Mouse (Mus musculus) urinary bladder, adult 18-20 months (tissue): ENCODE results near the gene Gm4767.
"Not testable (repeated sequence)": the region's sequence is repeated elsewhere in the genome, so short reads cannot be mapped to it uniquely, and the experiment has no call there.

ENCODE experiments used
- DNase-seq, 2 experiments: peaks; one replicate each; pipeline ENCODE4 v3.0.0; 2022; ENCODE audit warnings: low spot score in 2 of 2, mixed read lengths in 2 of 2

The Gm4767 gene

GRCm38 (mm10) chr10:81811899-81812298 lies at the start of gene Gm4767:
Gm4767 (plus strand) TSS chr10:81812186.
- DNase-seq = not testable (repeated sequence)

- not testable (repeated sequence) for DNase-seq
Observed at GRCm38 (mm10) chr10:81770506-81771403, 41.2 kb upstream of the Gm4767 start, which contains the start of gene Gm3055. Gm3055 (minus strand) TSS chr10:81771161.

GRCm38 (mm10) chr10:81771404-81771777 lies 40.6 kb upstream of the Gm4767 start:
- DNase-seq = not testable (repeated sequence)

- not testable (repeated sequence) for DNase-seq
Observed at GRCm38 (mm10) chr10:81846219-81846618, 34.2 kb downstream of the Gm4767 start.

- peak in 1 of 2 experiments; percentile 4 for DNase-seq
Observed at GRCm38 (mm10) chr10:81863409-81864407, 51.7 kb downstream of the Gm4767 start, which contains the start of gene Gm32687. Gm32687 (plus strand) TSS chr10:81863934.
